ENCODE assay signal across 8 mouse cellular contexts in genomic region chr2:30771368-30771805, GRCm38 (mm10). TPM values are rescaled to one million over a fixed set of nuclear protein-coding genes. Genes with fewer than 3 reads are reported as not detected.
A peak's percentile ranks its signal among the peaks of the same experiment; 100 is the strongest.
DNase-seq lines count a peak whose midpoint lies in the region; ATAC-seq and TF ChIP-seq lines count a peak whose summit lies in the region.

No protein-coding gene starts in this region.

- DNase-seq in left cerebral cortex, adult 18-20 months (ENCODE audit: low spot score in 2 of 2), result peak; percentile 26 to 35
- DNase-seq in left cerebral cortex, adult 9 months (ENCODE audit: low spot score in 2 of 2), result no peak
- DNase-seq in embryo, embryonic 10.5 days (ENCODE audit: low spot score), result peak; percentile 66
- no peak for DNase-seq in heart, postnatal 0 days (ENCODE audit: low spot score)
- no peak for DNase-seq in thymus, postnatal 25 days
- no peak for DNase-seq in lung, postnatal 10 days

- peaks cover 26% of the 10 kb centered on the region for H3K4me1 ChIP-seq in heart, postnatal 0 days (ENCODE audit: control insufficient read depth, insufficient read depth)
- H3K4me1 ChIP-seq in liver, embryonic 15.5 days (replicated peaks), result peaks cover 74% of the 10 kb centered on the region
- peaks cover 22% of the 10 kb centered on the region for H3K4me1 ChIP-seq in stomach, embryonic 15.5 days

- H3K9ac ChIP-seq in heart, postnatal 0 days (replicated peaks; ENCODE audit: low read depth, low read length), result peak overlapping the region; percentile 66
- peak overlapping the region; percentile 81 for H3K9ac ChIP-seq in liver, embryonic 15.5 days
- H3K9ac ChIP-seq in stomach, embryonic 15.5 days, result peak overlapping the region; percentile 58

- H3K4me2 ChIP-seq in heart, postnatal 0 days (ENCODE audit: low read depth, low read length), result peak overlapping the region; percentile 81
- H3K4me2 ChIP-seq in liver, embryonic 15.5 days, result peak overlapping the region; percentile 100
- H3K4me2 ChIP-seq in stomach, embryonic 15.5 days, result peak overlapping the region; percentile 98

- H3K27me3 ChIP-seq in heart, postnatal 0 days (ENCODE audit: control insufficient read depth, insufficient read depth, low read length), result no peaks in the 10 kb centered on the region
- peaks cover 12% of the 10 kb centered on the region; the same call in 1 of the 2 replicates for H3K27me3 ChIP-seq in liver, embryonic 15.5 days
- H3K27me3 ChIP-seq in stomach, embryonic 15.5 days (replicated peaks), result no peaks in the 10 kb centered on the region

- ATAC-seq in heart, postnatal 0 days (ENCODE audit: insufficient read depth, low read depth), result no peak
- peak; percentile 2 for ATAC-seq in liver, embryonic 15.5 days (ENCODE audit: insufficient read depth)
- no peak for ATAC-seq in stomach, embryonic 15.5 days (ENCODE audit: insufficient read depth, low FRiP score, low read depth)

- H3K27ac ChIP-seq in heart, postnatal 0 days (ENCODE audit: low read depth), result peak overlapping the region; percentile 93
- H3K27ac ChIP-seq in liver, embryonic 15.5 days (replicated peaks), result peak overlapping the region; percentile 99
- peak overlapping the region; percentile 86 for H3K27ac ChIP-seq in stomach, embryonic 15.5 days

- peak overlapping the region; percentile 52 for H3K4me3 ChIP-seq in heart, postnatal 0 days (ENCODE audit: low read depth, low read length)
- peak overlapping the region; percentile 72 for H3K4me3 ChIP-seq in liver, embryonic 15.5 days (replicated peaks)
- H3K4me3 ChIP-seq in stomach, embryonic 15.5 days (replicated peaks), result peak overlapping the region; percentile 52

- H3K36me3 ChIP-seq in heart, postnatal 0 days (replicated peaks; ENCODE audit: control insufficient read depth, insufficient read depth, low read length), result no peaks in the 10 kb centered on the region
- no peaks in the 10 kb centered on the region for H3K36me3 ChIP-seq in liver, embryonic 15.5 days (replicated peaks)
- H3K36me3 ChIP-seq in stomach, embryonic 15.5 days, result no peaks in the 10 kb centered on the region

- TF ChIP-seq EP300 in heart, postnatal 0 days (IDR thresholded peaks at IDR 0.05; ENCODE audit: low read depth), result no peak

- TF ChIP-seq CTCF in heart, postnatal 0 days (IDR thresholded peaks at IDR 0.05; ENCODE audit: low read depth), result no peak

- H3K9me3 ChIP-seq in heart, postnatal 0 days (replicated peaks; ENCODE audit: control insufficient read depth, low read length), result no peaks in the 10 kb centered on the region
- no peaks in the 10 kb centered on the region for H3K9me3 ChIP-seq in liver, embryonic 15.5 days (replicated peaks)
- H3K9me3 ChIP-seq in stomach, embryonic 15.5 days, result no peaks in the 10 kb centered on the region

- WGBS in heart, postnatal 0 days, result 2% methylated on average over 39 of the region's 51 CpGs
- under 1% methylated on average over 51 of the region's 51 CpGs for WGBS in liver, embryonic 15.5 days (ENCODE audit: insufficient replicate concordance)
- WGBS in stomach, embryonic 15.5 days, result 2% methylated on average over 50 of the region's 51 CpGs

RNA-seq across cellular contexts. Expression of gene 1700001O22Rik, which starts 32.1 kb away (rescaled TPM):
- total RNA-seq in left cerebral cortex, adult 18-20 months (2021), result 1 to 10 TPM; 8.2 to 8.4 TPM
- 1.5 and 4.1 TPM in 2 replicates for total RNA-seq in heart, postnatal 0 days (2014; rRNA removed; ENCODE audit: low replicate concordance)
- polyA plus RNA-seq in heart, postnatal 0 days (2015; fragmentation: Nextera tagmentation; extraction: Ambion mirVana), result 1.9 and 2.0 TPM in 2 replicates
- not detected in 2 replicates for polyA plus RNA-seq in liver, embryonic 15.5 days (2015; fragmentation: Nextera tagmentation; extraction: Ambion mirVana)
- 2.8 and 2.9 TPM in 2 replicates for polyA plus RNA-seq in stomach, embryonic 15.5 days (2015; fragmentation: Nextera tagmentation; extraction: Ambion mirVana)

RNA-seq across cellular contexts. Expression of gene Ntmt1, which starts 36.2 kb away (rescaled TPM):
- 10 to 100 TPM; 32.9 to 34.1 TPM for total RNA-seq in left cerebral cortex, adult 18-20 months (2021)
- 67.2 and 89.9 TPM in 2 replicates for total RNA-seq in heart, postnatal 0 days (2014; rRNA removed; ENCODE audit: low replicate concordance)
- 83.4 and 87.8 TPM in 2 replicates for polyA plus RNA-seq in heart, postnatal 0 days (2015; fragmentation: Nextera tagmentation; extraction: Ambion mirVana)
- polyA plus RNA-seq in liver, embryonic 15.5 days (2015; fragmentation: Nextera tagmentation; extraction: Ambion mirVana), result 26.0 and 27.5 TPM in 2 replicates
- polyA plus RNA-seq in stomach, embryonic 15.5 days (2015; fragmentation: Nextera tagmentation; extraction: Ambion mirVana), result 78.8 and 82.3 TPM in 2 replicates

RNA-seq across cellular contexts. Expression of gene Asb6, which starts 58.7 kb away (rescaled TPM):
- 10 to 100 TPM; 41.0 to 43.1 TPM for total RNA-seq in left cerebral cortex, adult 18-20 months (2021)
- 16.2 and 20.0 TPM in 2 replicates for total RNA-seq in heart, postnatal 0 days (2014; rRNA removed; ENCODE audit: low replicate concordance)
- polyA plus RNA-seq in heart, postnatal 0 days (2015; fragmentation: Nextera tagmentation; extraction: Ambion mirVana), result 12.4 and 13.0 TPM in 2 replicates
- 30.0 and 35.0 TPM in 2 replicates for polyA plus RNA-seq in liver, embryonic 15.5 days (2015; fragmentation: Nextera tagmentation; extraction: Ambion mirVana)
- polyA plus RNA-seq in stomach, embryonic 15.5 days (2015; fragmentation: Nextera tagmentation; extraction: Ambion mirVana), result 29.5 and 30.1 TPM in 2 replicates

Comparison
In these comparisons a context has a peak if more than half of its experiments do, and no peak if none do; other contexts are left out.
1. DNase-seq: peak in left cerebral cortex, adult 18-20 months (2 of 2) and embryo, embryonic 10.5 days (single experiment); none in left cerebral cortex, adult 9 months (0 of 2), heart, postnatal 0 days (single experiment), thymus, postnatal 25 days (single experiment) and lung, postnatal 10 days (single experiment).
2. Peak in every context shown above with its lines, with median percentiles within 50 percentile points of each other: H3K27ac ChIP-seq, H3K4me2 ChIP-seq, H3K4me3 ChIP-seq and H3K9ac ChIP-seq.